Comparison of ENCODE assay signal across 8 mouse cellular contexts in genomic region chr9:21134595-21135328, GRCm38 (mm10). TPM values are rescaled to one million over a fixed set of nuclear protein-coding genes. Genes with fewer than 3 reads are reported as not detected.
A peak's percentile ranks its signal among the peaks of the same experiment; 100 is the strongest.
DNase-seq lines count a peak whose midpoint lies in the region; ATAC-seq and TF ChIP-seq lines count a peak whose summit lies in the region.

No protein-coding gene starts in this region.

- H3K79me2 ChIP-seq in liver, adult 2 months (ENCODE audit: control insufficient read depth, insufficient read depth, low read length), result no peaks in the 10 kb centered on the region; the same call in 1 of the 2 replicates

- H3K27ac ChIP-seq in liver, adult 2 months (replicated peaks; ENCODE audit: insufficient read depth, low read depth, low read length), result no peak overlapping the region
- H3K27ac ChIP-seq in bone marrow macrophage, adult 2 months (ENCODE audit: insufficient read depth, low read depth, low read length), result peak overlapping the region; percentile 43
- peak overlapping the region; percentile 37; the same call in 1 of the 2 replicates for H3K27ac ChIP-seq in kidney, embryonic 16.5 days (ENCODE audit: low read length)
- 0 out of 2 replicates have a peak overlapping the region, but pooled peaks have one; percentile 2 for H3K27ac ChIP-seq in small intestine, adult 2 months (ENCODE audit: insufficient read depth, low read depth, low read length)

- peaks cover 2% of the 10 kb centered on the region; the same call in 1 of the 2 replicates for H3K36me3 ChIP-seq in liver, adult 2 months (ENCODE audit: control insufficient read depth, insufficient read depth, low read length)
- H3K36me3 ChIP-seq in kidney, embryonic 16.5 days (ENCODE audit: insufficient read depth, low read length), result peaks cover 19% of the 10 kb centered on the region
- H3K36me3 ChIP-seq in small intestine, adult 2 months (ENCODE audit: control insufficient read depth, insufficient read depth, low read length), result peaks cover 8% of the 10 kb centered on the region

- ATAC-seq in kidney, embryonic 16.5 days (ENCODE audit: low FRiP score, low TSS enrichment), result no peak

- H3K4me1 ChIP-seq in liver, adult 2 months (ENCODE audit: control insufficient read depth, insufficient read depth, low read length), result peaks cover 4% of the 10 kb centered on the region; the same call in 1 of the 2 replicates
- peaks cover 37% of the 10 kb centered on the region for H3K4me1 ChIP-seq in bone marrow macrophage, adult 2 months (ENCODE audit: control insufficient read depth, insufficient read depth, low read length)
- H3K4me1 ChIP-seq in kidney, embryonic 16.5 days (ENCODE audit: insufficient read depth, low read length), result no peaks in the 10 kb centered on the region
- peaks cover 12% of the 10 kb centered on the region for H3K4me1 ChIP-seq in small intestine, adult 2 months (ENCODE audit: control insufficient read depth, insufficient read depth, insufficient read length, low read length)

- no peak overlapping the region for H3K4me2 ChIP-seq in kidney, embryonic 16.5 days (replicated peaks; ENCODE audit: low read depth, low read length)

- no peak overlapping the region for H3K9ac ChIP-seq in liver, adult 2 months (ENCODE audit: low read depth, low read length)
- H3K9ac ChIP-seq in kidney, embryonic 16.5 days (replicated peaks; ENCODE audit: low read length), result no peak overlapping the region

- no peaks in the 10 kb centered on the region for H3K27me3 ChIP-seq in liver, adult 2 months (ENCODE audit: control insufficient read depth, insufficient read depth, low read length)
- no peaks in the 10 kb centered on the region for H3K27me3 ChIP-seq in kidney, embryonic 16.5 days (ENCODE audit: insufficient read depth, low read length)
- no peaks in the 10 kb centered on the region for H3K27me3 ChIP-seq in small intestine, adult 2 months (ENCODE audit: control insufficient read depth, insufficient read depth, low read length)

- no peaks in the 10 kb centered on the region for H3K9me3 ChIP-seq in kidney, embryonic 16.5 days (ENCODE audit: low read length)

- no peak for TF ChIP-seq POLR2A in liver, adult 2 months (IDR thresholded peaks at IDR 0.05; ENCODE audit: extremely low read depth, insufficient read depth, low read length)
- TF ChIP-seq POLR2A in bone marrow macrophage, adult 2 months (IDR thresholded peaks at IDR 0.05; ENCODE audit: borderline replicate concordance, low read depth, low read length), result no peak
- no peak for TF ChIP-seq POLR2A in small intestine, adult 2 months (IDR thresholded peaks at IDR 0.05; ENCODE audit: low read depth, low read length)

- WGBS in liver, adult 2 months, result 56% methylated on average over 9 of the region's 9 CpGs
- 60% methylated on average over 9 of the region's 9 CpGs for WGBS in kidney, embryonic 16.5 days
- WGBS in small intestine, adult 2 months, result 45% methylated on average over 9 of the region's 9 CpGs

- TF ChIP-seq CTCF in liver, adult 2 months (IDR thresholded peaks at IDR 0.05; ENCODE audit: low read depth, low read length), result no peak
- TF ChIP-seq CTCF in bone marrow macrophage, adult 2 months (IDR thresholded peaks at IDR 0.05; ENCODE audit: low read depth, low read length), result no peak
- TF ChIP-seq CTCF in small intestine, adult 2 months (IDR thresholded peaks at IDR 0.05; ENCODE audit: extremely low read depth, insufficient read length, insufficient replicate concordance, low read depth, low read length), result no peak

- DNase-seq in liver, adult 2 months (ENCODE audit: extremely low read depth, low read depth, low spot score), result peak; percentile 14
- DNase-seq in liver, result no peak
- no peak for DNase-seq in right cerebral cortex, postnatal 25 days
- no peak for DNase-seq in frontal cortex, postnatal 10 days (ENCODE audit: low spot score in 2 of 2)
- DNase-seq in ovary, adult 18-20 months (ENCODE audit: low spot score), result no peak

- H3K4me3 ChIP-seq in liver, adult 2 months (ENCODE audit: insufficient read depth, low read depth, low read length), result no peak overlapping the region
- no peak overlapping the region for H3K4me3 ChIP-seq in bone marrow macrophage, adult 2 months (ENCODE audit: insufficient read depth, low read length)
- no peak overlapping the region for H3K4me3 ChIP-seq in kidney, embryonic 16.5 days (ENCODE audit: low read length)
- no peak overlapping the region for H3K4me3 ChIP-seq in small intestine, adult 2 months (ENCODE audit: low read depth, low read length)

RNA-seq across cellular contexts. Expression of gene Tyk2, which starts 3.7 kb away (rescaled TPM):
- 9.3 and 16.4 TPM in 2 replicates for total RNA-seq in liver, adult 2 months (2014; rRNA removed)
- 18.2 and 21.0 TPM in 2 replicates for polyA plus RNA-seq in liver, adult 2 months (2012; rRNA removed)
- 46.3 and 47.1 TPM in 2 replicates for polyA plus RNA-seq in bone marrow macrophage, adult 2 months (2012; ENCODE audit: insufficient read depth, insufficient read length, missing spikeins)
- 16.1 and 16.3 TPM in 2 replicates for polyA plus RNA-seq in kidney, embryonic 16.5 days (2015; fragmentation: Nextera tagmentation; extraction: Ambion mirVana)
- 16.3 and 31.2 TPM in 2 replicates for polyA plus RNA-seq in small intestine, adult 2 months (2012; rRNA removed)

RNA-seq across cellular contexts. Expression of gene Cdc37, which starts 15.0 kb away (rescaled TPM):
- total RNA-seq in liver, adult 2 months (2014; rRNA removed), result 27.4 and 36.0 TPM in 2 replicates
- 41.2 and 41.8 TPM in 2 replicates for polyA plus RNA-seq in liver, adult 2 months (2012; rRNA removed)
- 104 and 110 TPM in 2 replicates for polyA plus RNA-seq in bone marrow macrophage, adult 2 months (2012; ENCODE audit: insufficient read depth, insufficient read length, missing spikeins)
- 359 and 386 TPM in 2 replicates for polyA plus RNA-seq in kidney, embryonic 16.5 days (2015; fragmentation: Nextera tagmentation; extraction: Ambion mirVana)
- 14.4 and 24.9 TPM in 2 replicates for polyA plus RNA-seq in small intestine, adult 2 months (2012; rRNA removed)

RNA-seq across cellular contexts. Expression of gene Pde4a, which starts 30.8 kb away (rescaled TPM):
- total RNA-seq in liver, adult 2 months (2014; rRNA removed), result 1.0 and 1.5 TPM in 2 replicates
- polyA plus RNA-seq in liver, adult 2 months (2012; rRNA removed), result 1.9 and 3.5 TPM in 2 replicates
- 13.2 and 14.2 TPM in 2 replicates for polyA plus RNA-seq in bone marrow macrophage, adult 2 months (2012; ENCODE audit: insufficient read depth, insufficient read length, missing spikeins)
- 14.3 and 15.3 TPM in 2 replicates for polyA plus RNA-seq in kidney, embryonic 16.5 days (2015; fragmentation: Nextera tagmentation; extraction: Ambion mirVana)
- polyA plus RNA-seq in small intestine, adult 2 months (2012; rRNA removed), result 5.1 and 7.1 TPM in 2 replicates

RNA-seq across cellular contexts. Expression of gene Raver1, which starts 43.0 kb away (rescaled TPM):
- total RNA-seq in liver, adult 2 months (2014; rRNA removed), result 1.8 and 5.3 TPM in 2 replicates
- 19.6 and 22.1 TPM in 2 replicates for polyA plus RNA-seq in liver, adult 2 months (2012; rRNA removed)
- polyA plus RNA-seq in bone marrow macrophage, adult 2 months (2012; ENCODE audit: insufficient read depth, insufficient read length, missing spikeins), result 31.2 and 35.4 TPM in 2 replicates
- polyA plus RNA-seq in kidney, embryonic 16.5 days (2015; fragmentation: Nextera tagmentation; extraction: Ambion mirVana), result 66.8 and 78.7 TPM in 2 replicates
- polyA plus RNA-seq in small intestine, adult 2 months (2012; rRNA removed), result 34.2 and 90.8 TPM in 2 replicates

RNA-seq across cellular contexts. Expression of gene Gm38431, which starts 43.0 kb away (rescaled TPM):
- total RNA-seq in liver, adult 2 months (2014; rRNA removed), result 2.0 and 2.5 TPM in 2 replicates
- polyA plus RNA-seq in liver, adult 2 months (2012; rRNA removed), result 3.4 and 5.8 TPM in 2 replicates
- 0.56 and 1.3 TPM in 2 replicates for polyA plus RNA-seq in bone marrow macrophage, adult 2 months (2012; ENCODE audit: insufficient read depth, insufficient read length, missing spikeins)
- 2.1 and 3.7 TPM in 2 replicates for polyA plus RNA-seq in kidney, embryonic 16.5 days (2015; fragmentation: Nextera tagmentation; extraction: Ambion mirVana)
- polyA plus RNA-seq in small intestine, adult 2 months (2012; rRNA removed), result 6.2 and 21.8 TPM in 2 replicates
